Mouse (Mus musculus): ENCODE results near the gene Cad. TPM values are rescaled to one million over a fixed set of nuclear protein-coding genes. Genes with fewer than 3 reads are reported as not detected.
"Not testable (repeated sequence)": the region's sequence is repeated elsewhere in the genome, so short reads cannot be mapped to it uniquely, and the experiment has no call there.

Gene Cad
- 10 to 100 TPM; 14.5 to 15.6 TPM for total RNA-seq (2021)

- intact Hi-C loops (cut with DNase I), result loop anchor here (5.0 to 10.0 kb wide), 2 partner anchors 53 to 240 kb away; partner anchors contain the start of genes Dnajc5g, Fndc4, Gckr and Ift172
- DNase-seq, result peak; percentile 96 to 97
Measured at GRCm38 (mm10) chr5:31054261-31055215, at the start of gene Cad. Cad (plus strand) TSS chr5:31054780.

GRCm38 (mm10) chr5:31012737-31013136 lies 41.8 kb upstream of the Cad start:
- intact Hi-C loops (cut with DNase I), result no loop called here
- no peak for DNase-seq

- DNase-seq, result no peak
- intact Hi-C loops (cut with DNase I), result no loop called here
Measured at GRCm38 (mm10) chr5:31015913-31016312, 38.7 kb upstream of the Cad start.

GRCm38 (mm10) chr5:31021790-31022189 lies 32.8 kb upstream of the Cad start:
- intact Hi-C loops (cut with DNase I); DNase-seq: not testable (repeated sequence)

- intact Hi-C loops (cut with DNase I), result no loop called here
- no peak for DNase-seq
Measured at GRCm38 (mm10) chr5:31022690-31023089, 31.9 kb upstream of the Cad start.

- DNase-seq, result no peak
- intact Hi-C loops (cut with DNase I), result no loop called here
Measured at GRCm38 (mm10) chr5:31023254-31023653, 31.3 kb upstream of the Cad start.

- intact Hi-C loops (cut with DNase I), result no loop called here
- DNase-seq, result no peak
Measured at GRCm38 (mm10) chr5:31024641-31025040, 29.9 kb upstream of the Cad start.

- no peak for DNase-seq
- intact Hi-C loops (cut with DNase I), result no loop called here
Measured at GRCm38 (mm10) chr5:31030926-31031325, 23.7 kb upstream of the Cad start.

- intact Hi-C loops (cut with DNase I), result no loop called here
- no peak for DNase-seq
Measured at GRCm38 (mm10) chr5:31031508-31031907, 23.1 kb upstream of the Cad start.

GRCm38 (mm10) chr5:31034669-31035068 lies 19.9 kb upstream of the Cad start:
- DNase-seq, result no peak
- intact Hi-C loops (cut with DNase I), result no loop called here

GRCm38 (mm10) chr5:31036556-31036955 lies 18.0 kb upstream of the Cad start:
- DNase-seq; intact Hi-C loops (cut with DNase I): not testable (repeated sequence)

GRCm38 (mm10) chr5:31038171-31038845 lies 16.3 kb upstream of the Cad start:
- intact Hi-C loops (cut with DNase I), result no loop called here
- DNase-seq, result no peak

- no peak for DNase-seq
- intact Hi-C loops (cut with DNase I), result loop anchor here (5.0 kb wide), 1 partner anchor 159 kb away; the partner anchor contains the start of gene Agbl5
Measured at GRCm38 (mm10) chr5:31046416-31046815, 8.2 kb upstream of the Cad start.

GRCm38 (mm10) chr5:31047074-31047473 lies 7.5 kb upstream of the Cad start:
- intact Hi-C loops (cut with DNase I), result loop anchor here (5.0 kb wide), 1 partner anchor 160 kb away; the partner anchor contains the start of gene Agbl5
- DNase-seq, result no peak

- DNase-seq, result peak; percentile 98 to 100
- intact Hi-C loops (cut with DNase I), result loop anchor here (2.0 to 5.0 kb wide), 2 partner anchors 87 to 161 kb away; partner anchors contain the start of genes Agbl5 and Preb
Measured at GRCm38 (mm10) chr5:31047848-31048762, 6.5 kb upstream of the Cad start, which contains the start of gene Atraid. Atraid (plus strand) TSS chr5:31048312.

- intact Hi-C loops (cut with DNase I), result loop anchor here (2.0 to 5.0 kb wide), 2 partner anchors 88 to 162 kb away; partner anchors contain the start of genes Agbl5 and Preb
- peak; percentile 37 to 52 for DNase-seq
Measured at GRCm38 (mm10) chr5:31048763-31049641, 5.6 kb upstream of the Cad start, which contains the start of gene Slc5a6. Slc5a6 (minus strand) TSS chr5:31048924.

- intact Hi-C loops (cut with DNase I), result loop anchor here (5.0 to 10.0 kb wide), 2 partner anchors 57 to 244 kb away; partner anchors contain the start of genes Dnajc5g, Fndc4, Gckr and Ift172
- no peak for DNase-seq
Measured at GRCm38 (mm10) chr5:31050427-31050826, 4.2 kb upstream of the Cad start.

GRCm38 (mm10) chr5:31053728-31054127 lies 852 bp upstream of the Cad start:
- not testable (repeated sequence) for DNase-seq
- intact Hi-C loops (cut with DNase I), result loop anchor here (5.0 to 10.0 kb wide), 2 partner anchors 54 to 241 kb away; partner anchors contain the start of genes Dnajc5g, Fndc4, Gckr and Ift172
